Mouse (Mus musculus): ENCODE data around the gene Chd9.
A peak's percentile ranks its signal among the peaks of the same experiment; 100 is the strongest.

DNA sequence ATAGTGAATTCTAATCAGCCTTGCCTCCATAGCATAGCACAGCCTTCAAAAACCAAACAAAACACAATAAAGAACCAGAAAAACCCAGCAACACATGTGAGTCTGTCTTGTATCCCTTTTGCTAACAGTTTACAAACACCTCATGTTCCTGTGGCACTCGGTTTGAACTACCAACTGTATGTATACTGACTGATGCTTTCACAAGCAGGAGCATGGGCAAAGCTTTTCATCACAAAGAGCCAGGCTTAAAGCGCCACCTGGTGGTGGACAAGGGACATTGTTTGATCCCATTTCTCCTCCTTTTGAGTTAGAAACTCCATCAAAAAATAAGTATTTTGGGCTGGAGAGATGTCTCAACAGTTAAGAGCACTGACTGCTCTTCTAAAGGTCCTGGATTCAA lies 191.6 kb downstream of the Chd9 start:
- TF ChIP-seq CTCF (conservative IDR thresholded peaks at IDR 0.05; ENCODE audit: insufficient read depth, insufficient read length, low read depth, low read length) = peak; percentile 73
- no peak for TF ChIP-seq POLR2A (IDR thresholded peaks at IDR 0.05; ENCODE audit: low read depth, low read length)
